Mouse (Mus musculus) embryonic fibroblast, embryonic 13.5 days (primary cell): ENCODE measurements around the gene Emsy.

ENCODE experiments used
- CTCF ChIP-seq: IDR thresholded peaks from 2 replicates; pipeline ENCODE4 v1.5.1; 2011; ENCODE audit warnings: mild to moderate bottlenecking, control low read depth, low read length, moderate library complexity, borderline replicate concordance; ENCODE audit not compliant: insufficient read depth
- POLR2A ChIP-seq: IDR thresholded peaks from 2 replicates; pipeline ENCODE4 v1.6.1; 2011; ENCODE audit warnings: low read depth, mild to moderate bottlenecking, control low read depth, low read length, moderate library complexity

GRCm38 (mm10) chr7:98537210-98537966 is 119.2 kb downstream of the Emsy start:
- no peak for TF ChIP-seq CTCF
- no peak for TF ChIP-seq POLR2A
